Mouse (Mus musculus): ENCODE measurements around the gene Dolpp1.

- no peak for TF ChIP-seq CTCF (IDR thresholded peaks at IDR 0.05)
- TF ChIP-seq POLR2A (IDR thresholded peaks at IDR 0.05; ENCODE audit: insufficient read depth, low read depth, low read length): no peak
Measured at GRCm38 (mm10) chr2:30392577-30393369, 719 bp downstream of the Dolpp1 start.

Data from heart, adult 2 months (tissue).